Mouse (Mus musculus): ENCODE results near the gene Sart3. TPM values are rescaled to one million over a fixed set of nuclear protein-coding genes. Genes with fewer than 3 reads are reported as not detected.

Sart3 gene
- polyA plus RNA-seq, 2 experiments: 12.7 to 15.0 TPM

GRCm38 (mm10) chr5:113694000-113694399 lies 78.3 kb downstream of the Sart3 start:
- H3K27ac ChIP-seq: no peak overlapping the region
- DNase-seq (ENCODE audit: low read depth in 3 of 3, low spot score in 3 of 3): no peak
- H3K4me3 ChIP-seq (ENCODE audit: insufficient read depth in 1 of 2, low read depth in 2 of 2, low read length in 2 of 2): no peak overlapping the region
- H3K4me1 ChIP-seq (replicated peaks; ENCODE audit: control insufficient read depth in 2 of 2, insufficient read depth in 2 of 2, low read length in 1 of 2): no peaks in the 10 kb centered on the region
- no peak for ATAC-seq (ENCODE audit: insufficient read depth)
- no peaks in the 10 kb centered on the region for H3K36me3 ChIP-seq (replicated peaks; ENCODE audit: control insufficient read depth, insufficient read depth, low read depth)
- H3K27me3 ChIP-seq (ENCODE audit: control insufficient read depth, insufficient read depth, low read length): no peaks in the 10 kb centered on the region
- H3K9me3 ChIP-seq (ENCODE audit: control insufficient read depth, low read length): no peaks in the 10 kb centered on the region; the same call in 1 of the 2 replicates
- 52% methylated on average over 4 of the region's 4 CpGs for WGBS (ENCODE audit: insufficient replicate concordance)
- H3K4me2 ChIP-seq (ENCODE audit: low read depth): no peak overlapping the region
- H3K9ac ChIP-seq (replicated peaks): no peak overlapping the region
- no peak for TF ChIP-seq EP300 (IDR thresholded peaks at IDR 0.05; ENCODE audit: low read depth)
- no peak for TF ChIP-seq CTCF (IDR thresholded peaks at IDR 0.05; ENCODE audit: low read depth)

GRCm38 (mm10) chr5:113693196-113693755 lies 79.0 kb downstream of the Sart3 start:
- no peak overlapping the region for H3K4me3 ChIP-seq (ENCODE audit: insufficient read depth in 1 of 2, low read depth in 2 of 2, low read length in 2 of 2)
- ATAC-seq (ENCODE audit: insufficient read depth) (no peak), DNase-seq (ENCODE audit: low read depth in 3 of 3, low spot score in 3 of 3) (no peak)
- TF ChIP-seq CTCF (IDR thresholded peaks at IDR 0.05; ENCODE audit: low read depth) (no peak), EP300 (IDR thresholded peaks at IDR 0.05; ENCODE audit: low read depth) (no peak)
- H3K4me2 ChIP-seq (ENCODE audit: low read depth): no peak overlapping the region
- H3K27me3 ChIP-seq (ENCODE audit: control insufficient read depth, insufficient read depth, low read length): no peaks in the 10 kb centered on the region
- H3K27ac ChIP-seq: no peak overlapping the region
- 66% methylated on average over 8 of the region's 8 CpGs for WGBS (ENCODE audit: insufficient replicate concordance)
- H3K9me3 ChIP-seq (ENCODE audit: control insufficient read depth, low read length): no peaks in the 10 kb centered on the region; the same call in 1 of the 2 replicates
- H3K9ac ChIP-seq (replicated peaks): no peak overlapping the region
- no peaks in the 10 kb centered on the region for H3K4me1 ChIP-seq (replicated peaks; ENCODE audit: control insufficient read depth in 2 of 2, insufficient read depth in 2 of 2, low read length in 1 of 2)
- no peaks in the 10 kb centered on the region for H3K36me3 ChIP-seq (replicated peaks; ENCODE audit: control insufficient read depth, insufficient read depth, low read depth)

Other genes with a start within 250 kb of the Sart3 start
- gene Cmklr1, start 122.1 kb downstream of the Sart3 start, polyA plus RNA-seq (2012; rRNA removed): 1.4 and 1.7 TPM in 2 replicates
- 1.5 and 1.6 TPM in 2 replicates for gene Cmklr1, start 122.1 kb downstream of the Sart3 start, polyA plus RNA-seq (2014; fragmentation: Nextera tagmentation; extraction: Ambion mirVana)
- not detected in 2 replicates for gene 1700069L16Rik, start 47.7 kb downstream of the Sart3 start, polyA plus RNA-seq (2012; rRNA removed)
- not detected in 2 replicates for gene 1700069L16Rik, start 47.7 kb downstream of the Sart3 start, polyA plus RNA-seq (2014; fragmentation: Nextera tagmentation; extraction: Ambion mirVana)
- gene Ficd, start 36.7 kb downstream of the Sart3 start, polyA plus RNA-seq (2012; rRNA removed): 1.2 and 1.3 TPM in 2 replicates
- gene Ficd, start 36.7 kb downstream of the Sart3 start, polyA plus RNA-seq (2014; fragmentation: Nextera tagmentation; extraction: Ambion mirVana): 1.1 and 1.2 TPM in 2 replicates
- 46.2 and 64.9 TPM in 2 replicates for gene Iscu, start 238 bp upstream of the Sart3 start, polyA plus RNA-seq (2012; rRNA removed)
- 100 and 103 TPM in 2 replicates for gene Iscu, start 238 bp upstream of the Sart3 start, polyA plus RNA-seq (2014; fragmentation: Nextera tagmentation; extraction: Ambion mirVana)
- gene Tmem119, start 28.0 kb upstream of the Sart3 start, polyA plus RNA-seq (2012; rRNA removed): 0.94 and 1.1 TPM in 2 replicates
- gene Tmem119, start 28.0 kb upstream of the Sart3 start, polyA plus RNA-seq (2014; fragmentation: Nextera tagmentation; extraction: Ambion mirVana): 1.1 and 1.4 TPM in 2 replicates
- 8.8 and 10.9 TPM in 2 replicates for gene Selplg, start 60.1 kb upstream of the Sart3 start, polyA plus RNA-seq (2012; rRNA removed)
- 11.2 and 12.5 TPM in 2 replicates for gene Selplg, start 60.1 kb upstream of the Sart3 start, polyA plus RNA-seq (2014; fragmentation: Nextera tagmentation; extraction: Ambion mirVana)
- 26.2 and 32.4 TPM in 2 replicates for gene Coro1c, start 136.2 kb upstream of the Sart3 start, polyA plus RNA-seq (2012; rRNA removed)
- 35.6 and 41.2 TPM in 2 replicates for gene Coro1c, start 136.2 kb upstream of the Sart3 start, polyA plus RNA-seq (2014; fragmentation: Nextera tagmentation; extraction: Ambion mirVana)
- gene Ssh1, start 221.4 kb upstream of the Sart3 start, polyA plus RNA-seq (2012; rRNA removed): 4.8 and 4.9 TPM in 2 replicates
- 6.7 TPM in 2 replicates for gene Ssh1, start 221.4 kb upstream of the Sart3 start, polyA plus RNA-seq (2014; fragmentation: Nextera tagmentation; extraction: Ambion mirVana)
- gene Dao, start 231.2 kb upstream of the Sart3 start, polyA plus RNA-seq (2012; rRNA removed): not detected in 2 replicates
- gene Dao, start 231.2 kb upstream of the Sart3 start, polyA plus RNA-seq (2014; fragmentation: Nextera tagmentation; extraction: Ambion mirVana): not detected in 2 replicates

All from liver, embryonic 14.5 days (tissue).